Mouse (Mus musculus): ENCODE results near the gene Yjefn3. TPM values are rescaled to one million over a fixed set of nuclear protein-coding genes. Genes with fewer than 3 reads are reported as not detected.
A peak's percentile ranks its signal among the peaks of the same experiment; 100 is the strongest.
"Not testable (repeated sequence)": the region's sequence is repeated elsewhere in the genome, so short reads cannot be mapped to it uniquely, and the experiment has no call there.

Yjefn3 gene
- total RNA-seq (2014; fragmentation: Nextera tagmentation) = 2.7 TPM in 1 of 2 replicates, not detected in the other
- not detected in 2 replicates for total RNA-seq (2017)

- ATAC-seq (replicated peaks; ENCODE audit: poor library complexity, severe bottlenecking) = peak; percentile 14
Observed at GRCm38 (mm10) chr8:69902163-69903062, at the start of gene Yjefn3, which contains the start of the genes Tssk6 and Ndufa13. Gene Yjefn3, minus strand, starts transcription at chr8:69902712. Gene Tssk6, plus strand, starts transcription at chr8:69902184. Gene Ndufa13, minus strand, starts transcription at chr8:69902558.

- no peak for ATAC-seq (replicated peaks; ENCODE audit: poor library complexity, severe bottlenecking)
Observed at GRCm38 (mm10) chr8:69950300-69950699, 47.8 kb upstream of the Yjefn3 start.

- ATAC-seq (replicated peaks; ENCODE audit: poor library complexity, severe bottlenecking) = not testable (repeated sequence)
Observed at GRCm38 (mm10) chr8:69942495-69942894, 40.0 kb upstream of the Yjefn3 start.

- ATAC-seq (replicated peaks; ENCODE audit: poor library complexity, severe bottlenecking) = no peak
Observed at GRCm38 (mm10) chr8:69940386-69940785, 37.9 kb upstream of the Yjefn3 start.

- ATAC-seq (replicated peaks; ENCODE audit: poor library complexity, severe bottlenecking) = no peak
Observed at GRCm38 (mm10) chr8:69939633-69940032, 37.1 kb upstream of the Yjefn3 start.

- peak; percentile 75 for ATAC-seq (replicated peaks; ENCODE audit: poor library complexity, severe bottlenecking)
Observed at GRCm38 (mm10) chr8:69938245-69938982, 35.9 kb upstream of the Yjefn3 start.

- ATAC-seq (replicated peaks; ENCODE audit: poor library complexity, severe bottlenecking) = peak; percentile 27; the same call in 1 of the 2 replicates
Observed at GRCm38 (mm10) chr8:69937466-69937865, 35.0 kb upstream of the Yjefn3 start.

- ATAC-seq (replicated peaks; ENCODE audit: poor library complexity, severe bottlenecking) = no peak
Observed at GRCm38 (mm10) chr8:69936050-69936794, 33.7 kb upstream of the Yjefn3 start.

- no peak for ATAC-seq (replicated peaks; ENCODE audit: poor library complexity, severe bottlenecking)
Observed at GRCm38 (mm10) chr8:69935431-69935830, 32.9 kb upstream of the Yjefn3 start.

- ATAC-seq (replicated peaks; ENCODE audit: poor library complexity, severe bottlenecking) = no peak
Observed at GRCm38 (mm10) chr8:69934582-69934981, 32.1 kb upstream of the Yjefn3 start.

GRCm38 (mm10) chr8:69933811-69934210 lies 31.3 kb upstream of the Yjefn3 start:
- no peak for ATAC-seq (replicated peaks; ENCODE audit: poor library complexity, severe bottlenecking)

- no peak for ATAC-seq (replicated peaks; ENCODE audit: poor library complexity, severe bottlenecking)
Observed at GRCm38 (mm10) chr8:69926901-69927300, 24.4 kb upstream of the Yjefn3 start.

- no peak for ATAC-seq (replicated peaks; ENCODE audit: poor library complexity, severe bottlenecking)
Observed at GRCm38 (mm10) chr8:69923986-69924385, 21.5 kb upstream of the Yjefn3 start.

- no peak for ATAC-seq (replicated peaks; ENCODE audit: poor library complexity, severe bottlenecking)
Observed at GRCm38 (mm10) chr8:69921141-69921540, 18.6 kb upstream of the Yjefn3 start.

GRCm38 (mm10) chr8:69919876-69920662 lies 17.6 kb upstream of the Yjefn3 start:
- peak; percentile 57 for ATAC-seq (replicated peaks; ENCODE audit: poor library complexity, severe bottlenecking)

GRCm38 (mm10) chr8:69919010-69919409 lies 16.5 kb upstream of the Yjefn3 start:
- peak; percentile 80 for ATAC-seq (replicated peaks; ENCODE audit: poor library complexity, severe bottlenecking)

GRCm38 (mm10) chr8:69918506-69918905 lies 16.0 kb upstream of the Yjefn3 start:
- no peak for ATAC-seq (replicated peaks; ENCODE audit: poor library complexity, severe bottlenecking)

GRCm38 (mm10) chr8:69915748-69916147 lies 13.2 kb upstream of the Yjefn3 start:
- ATAC-seq (replicated peaks; ENCODE audit: poor library complexity, severe bottlenecking) = no peak

GRCm38 (mm10) chr8:69914526-69914925 lies 12.0 kb upstream of the Yjefn3 start:
- ATAC-seq (replicated peaks; ENCODE audit: poor library complexity, severe bottlenecking) = no peak
